Mouse (Mus musculus): ENCODE data around the gene Fbln7.

The Fbln7 gene

GRCm38 (mm10) chr2:128872256-128872655, 9.5 kb downstream of the Fbln7 start:
- peak; percentile 68 for DNase-seq (ENCODE audit: low read depth, low spot score)

DNA sequence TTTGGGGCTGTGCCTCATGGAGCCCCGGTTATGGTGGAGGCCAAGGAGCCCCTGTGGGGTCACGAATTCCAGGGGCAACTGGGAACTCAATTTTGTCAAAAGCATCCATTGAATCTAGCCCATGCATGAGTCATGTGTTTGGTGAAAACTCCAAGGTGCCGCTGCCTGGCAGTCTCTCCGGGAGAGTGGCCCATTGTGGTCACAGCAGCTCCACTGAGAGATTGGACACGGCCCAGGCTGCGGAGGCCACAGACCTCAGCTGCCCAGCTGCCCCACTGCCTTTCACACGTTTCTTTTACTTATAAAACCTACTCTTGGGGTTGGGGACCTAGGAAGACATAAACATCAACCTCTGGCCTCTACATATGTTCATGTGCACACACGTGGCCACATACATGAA, 12.7 kb downstream of the Fbln7 start:
- DNase-seq (ENCODE audit: low read depth, low spot score), result no peak

GRCm38 (mm10) chr2:128881236-128881635, 18.5 kb downstream of the Fbln7 start:
- peak; percentile 68 for DNase-seq (ENCODE audit: low read depth, low spot score)

DNA sequence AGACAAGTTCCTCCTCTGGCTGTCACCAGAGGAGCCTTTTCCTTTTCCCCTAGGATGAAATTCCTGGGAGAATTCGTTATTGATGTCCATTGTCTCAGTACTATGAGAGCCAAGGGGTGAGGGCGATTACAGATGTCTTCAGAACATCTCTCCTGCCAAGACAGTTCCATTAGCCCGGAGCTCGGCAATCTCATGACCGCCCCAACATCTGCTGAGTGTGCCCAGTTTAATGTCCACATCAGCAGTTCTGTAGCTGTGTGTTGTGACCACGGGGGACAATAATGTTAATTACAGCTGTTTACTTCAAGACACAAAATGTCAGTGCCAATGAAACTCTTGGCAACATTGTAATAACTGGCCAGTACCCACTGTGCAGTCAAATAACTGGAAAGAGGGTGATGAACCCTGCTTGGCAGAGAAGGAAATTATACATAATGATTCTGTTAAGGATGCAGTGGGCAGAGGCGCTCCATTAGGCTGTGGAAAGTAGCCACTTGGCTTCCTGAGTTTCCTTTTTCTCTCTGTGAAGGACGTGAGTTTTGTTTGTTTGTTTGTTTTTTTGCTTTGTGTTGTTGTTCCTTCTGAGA, 22.5 kb downstream of the Fbln7 start:
- DNase-seq (ENCODE audit: low read depth, low spot score), result no peak

DNA sequence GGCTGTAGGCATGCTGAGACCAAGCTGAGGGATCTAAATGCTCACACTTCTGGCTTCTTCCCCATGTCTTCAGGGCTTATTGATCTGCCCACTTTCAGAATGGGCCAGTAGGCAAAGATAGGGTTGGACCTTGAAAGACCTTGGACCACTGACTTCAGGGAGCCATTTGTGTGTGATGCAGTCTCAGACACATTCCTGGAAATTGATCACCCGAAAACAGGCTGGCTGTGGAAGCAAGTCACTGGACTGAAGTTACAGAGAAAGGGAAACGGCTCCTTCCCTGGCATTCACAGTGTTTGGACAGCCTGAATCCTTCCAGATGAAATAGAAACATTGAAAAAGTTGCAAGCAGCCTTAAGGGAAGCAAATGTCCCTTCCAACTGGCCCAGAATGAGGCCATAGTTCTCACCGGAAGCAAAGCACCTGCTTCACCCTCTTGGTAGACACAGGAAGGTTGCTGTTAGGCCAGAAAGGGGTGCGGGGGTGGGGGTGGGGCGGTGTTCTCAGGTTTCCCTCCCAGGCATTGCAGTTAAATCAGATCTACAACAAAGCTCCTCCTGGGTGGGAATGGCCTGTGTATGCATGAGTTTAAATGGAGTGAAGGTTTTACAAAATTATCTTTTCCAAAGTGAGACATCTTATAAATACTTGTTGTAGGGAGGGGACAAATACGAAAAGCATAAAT, 25.2 kb downstream of the Fbln7 start:
- DNase-seq (ENCODE audit: low read depth, low spot score), result no peak

GRCm38 (mm10) chr2:128890661-128891335, 28.0 kb downstream of the Fbln7 start:
- peak; percentile 87 for DNase-seq (ENCODE audit: low read depth, low spot score)

GRCm38 (mm10) chr2:128892180-128892721, 29.5 kb downstream of the Fbln7 start:
- peak; percentile 81 for DNase-seq (ENCODE audit: low read depth, low spot score)

GRCm38 (mm10) chr2:128902843-128903242, 40.1 kb downstream of the Fbln7 start:
- DNase-seq (ENCODE audit: low read depth, low spot score), result no peak

GRCm38 (mm10) chr2:128903661-128904060, 40.9 kb downstream of the Fbln7 start:
- DNase-seq (ENCODE audit: low read depth, low spot score), result no peak

GRCm38 (mm10) chr2:128914978-128915377, 52.2 kb downstream of the Fbln7 start:
- DNase-seq (ENCODE audit: low read depth, low spot score), result no peak

DNA sequence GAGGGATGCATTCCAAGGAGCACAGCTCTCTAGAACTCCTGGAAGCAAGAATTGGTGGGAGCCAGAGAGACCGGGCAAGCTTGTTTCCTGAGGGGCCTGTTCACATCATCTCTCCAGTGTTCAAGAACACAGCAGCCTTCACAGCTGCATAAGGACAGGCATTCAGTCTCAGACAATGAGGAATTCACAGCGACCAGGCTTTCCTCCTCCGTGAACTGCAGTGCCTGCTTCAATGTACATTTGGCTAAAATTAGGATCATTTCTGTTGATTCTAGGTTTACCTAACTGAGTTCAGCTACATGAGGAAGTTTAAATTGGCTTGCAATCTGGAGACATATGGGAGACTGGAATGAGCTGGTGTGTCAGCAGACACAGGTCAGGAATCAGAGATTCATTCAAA, 53.7 kb downstream of the Fbln7 start:
- no peak for DNase-seq (ENCODE audit: low read depth, low spot score)

DNA sequence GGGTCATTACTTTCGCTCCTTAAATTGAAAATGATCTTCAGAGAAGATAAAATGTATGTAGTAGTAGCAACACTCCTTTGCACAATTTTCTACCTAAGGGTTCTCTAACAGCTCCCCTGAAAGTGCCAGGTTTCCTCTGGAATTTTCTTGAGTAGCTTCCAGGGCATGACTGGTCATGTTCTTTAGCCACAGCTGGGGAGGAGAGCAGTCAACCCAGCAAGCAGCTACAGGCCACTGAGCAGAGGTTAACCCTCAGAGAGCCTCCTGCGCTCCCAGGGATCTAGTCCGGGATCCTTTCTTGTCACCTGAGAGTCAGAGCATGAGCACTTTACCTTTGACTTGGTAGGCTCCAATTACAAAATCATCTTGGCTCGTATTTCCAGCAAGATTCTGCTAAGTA, 62.0 kb downstream of the Fbln7 start:
- no peak for DNase-seq (ENCODE audit: low read depth, low spot score)

DNA sequence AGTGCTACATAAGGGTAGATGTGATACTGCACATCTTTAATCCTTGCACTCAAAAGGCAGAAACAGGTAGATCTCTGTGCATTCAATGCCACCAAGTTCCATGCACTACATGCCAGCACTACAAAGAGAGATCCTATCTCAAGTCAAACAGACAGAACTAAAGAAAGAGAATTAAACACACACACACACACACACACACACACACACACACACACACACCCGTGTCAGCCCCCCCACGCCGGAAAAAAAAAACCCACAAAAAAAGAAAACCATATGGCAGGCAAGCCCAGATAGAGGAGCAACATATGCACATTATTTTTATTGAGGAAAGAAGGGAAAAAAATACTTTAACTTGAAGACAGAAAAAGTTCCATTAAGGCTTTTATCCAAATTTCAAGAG, 65.7 kb downstream of the Fbln7 start:
- no peak for DNase-seq (ENCODE audit: low read depth, low spot score)

GRCm38 (mm10) chr2:128930704-128931103, 67.9 kb downstream of the Fbln7 start:
- DNase-seq (ENCODE audit: low read depth, low spot score), result no peak

GRCm38 (mm10) chr2:128936256-128936655, 73.5 kb downstream of the Fbln7 start:
- DNase-seq (ENCODE audit: low read depth, low spot score), result no peak

DNA sequence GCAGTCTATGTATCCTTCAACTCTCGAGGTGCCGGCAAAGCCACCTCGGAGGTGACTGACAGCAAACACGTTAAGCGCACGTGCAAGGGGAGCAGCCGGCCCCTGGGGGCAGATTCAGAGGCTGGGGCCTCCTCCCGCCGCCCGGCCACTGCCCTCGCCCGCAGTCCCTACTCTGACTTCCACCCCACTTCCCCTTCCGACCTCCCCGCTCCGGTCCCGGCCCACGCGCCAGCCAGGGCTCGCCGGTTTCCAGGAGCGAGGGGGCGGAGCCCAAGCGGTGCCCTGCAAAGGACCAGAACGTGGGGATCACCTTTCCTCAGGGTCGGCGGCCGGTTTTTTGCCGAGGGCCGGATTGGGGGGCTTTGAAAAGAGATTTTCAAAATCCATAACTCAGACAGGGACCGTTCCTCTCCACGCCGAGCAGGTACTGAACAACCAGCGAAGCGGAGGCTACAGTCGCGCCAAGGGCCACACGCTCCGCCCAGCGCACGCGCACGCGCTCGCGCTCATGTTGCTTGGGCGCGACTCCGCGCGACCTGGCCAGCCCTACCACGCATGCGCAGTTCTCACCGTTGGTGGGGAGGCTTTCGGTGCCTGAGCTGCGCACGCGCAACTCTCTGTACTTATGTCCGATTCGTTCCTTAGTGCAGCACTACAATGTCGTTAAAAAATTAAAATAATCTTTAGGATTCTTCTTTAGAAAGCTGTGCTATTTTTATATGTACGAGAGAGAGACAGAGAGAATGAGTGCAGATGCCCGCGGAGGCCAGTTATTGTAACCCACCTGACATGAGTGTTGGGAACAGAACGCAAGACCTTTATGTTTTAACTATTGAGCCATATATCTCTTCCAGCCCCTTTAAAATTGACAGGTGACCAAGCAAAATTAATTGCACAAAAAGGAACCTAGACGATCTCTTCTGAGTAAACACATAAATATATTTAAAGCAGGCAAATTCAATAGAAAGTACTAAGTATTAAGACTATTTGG, 81.1 kb downstream of the Fbln7 start, which contains the start of gene Zc3h8:
TSS of gene Zc3h8 (minus strand) at position 540 of the 991 bp plus-strand sequence.
- peak; percentile 99 for DNase-seq (ENCODE audit: low read depth, low spot score)
